Mouse (Mus musculus) testis, adult 2 months (tissue): ENCODE data around the gene Lrrc52. TPM values are rescaled to one million over a fixed set of nuclear protein-coding genes. Genes with fewer than 3 reads are reported as not detected.
A peak's percentile ranks its signal among the peaks of the same experiment; 100 is the strongest.

Source experiments
- H3K27ac ChIP-seq: fragments of 200-500 bp; 2 replicates; pipeline ENCODE4 v1.5.1; 2012; ENCODE audit warnings: low read depth, low read length; ENCODE audit not compliant: control insufficient read depth, insufficient read depth
- H3K27me3 ChIP-seq: fragments of 200-500 bp; 2 replicates; pipeline ENCODE4 v1.6.1; 2012; ENCODE audit warnings: mild to moderate bottlenecking, low read length, moderate library complexity; ENCODE audit not compliant: control insufficient read depth, insufficient read depth
- H3K36me3 ChIP-seq: fragments of 200-500 bp; 2 replicates; pipeline ENCODE4 v1.6.1; 2012; ENCODE audit warnings: mild to moderate bottlenecking, low read length; ENCODE audit not compliant: control insufficient read depth, insufficient read depth
- H3K4me1 ChIP-seq: fragments of 200-500 bp; 2 replicates; pipeline ENCODE4 v1.6.1; 2012; ENCODE audit warnings: low read length; ENCODE audit not compliant: control insufficient read depth, insufficient read depth
- H3K4me3 ChIP-seq: fragments of 200-500 bp; 2 replicates; pipeline ENCODE4 v1.5.1; 2012; ENCODE audit warnings: low read depth, mild to moderate bottlenecking, low read length, moderate library complexity, mixed read lengths; ENCODE audit not compliant: control insufficient read depth
- CTCF ChIP-seq: fragments of 200-500 bp; IDR thresholded peaks from 2 replicates; pipeline ENCODE4 v1.5.1; 2012; ENCODE audit warnings: low read depth, mild to moderate bottlenecking, inconsistent platforms, low read length, moderate library complexity; ENCODE audit not compliant: control insufficient read depth, insufficient read depth, insufficient replicate concordance
- POLR2A ChIP-seq: fragments of 200-500 bp; IDR thresholded peaks from 2 replicates; pipeline ENCODE4 v1.6.1; 2012; ENCODE audit warnings: low read depth, mild to moderate bottlenecking, inconsistent platforms, low read length, moderate library complexity; ENCODE audit not compliant: control insufficient read depth
- polyA plus RNA-seq: library from polyadenylated mRNA; depleted of rRNA; stranded (reverse); fragments of >200 nt; gene quantifications from 2 replicates; pipeline ENCODE4 v1.2.3, GENCODE M21; 2012

The Lrrc52 gene
- polyA plus RNA-seq, 1 experiment = 74.8 TPM

GRCm38 (mm10) chr1:167436186-167436975 is 30.2 kb downstream of the Lrrc52 start:
- no peak for TF ChIP-seq CTCF
- no peak for TF ChIP-seq POLR2A
- Histone ChIP-seq H3K36me3 (no peaks in the 10 kb centered on the region), H3K4me1 (no peaks in the 10 kb centered on the region), H3K4me3 (no peak overlapping the region), H3K27me3 (no peaks in the 10 kb centered on the region), H3K27ac (no peak overlapping the region)

- no peak overlapping the region for H3K27ac ChIP-seq
- H3K4me1 ChIP-seq = no peaks in the 10 kb centered on the region
- H3K36me3 ChIP-seq = no peaks in the 10 kb centered on the region
- TF ChIP-seq CTCF (no peak), POLR2A (no peak)
- H3K4me3 ChIP-seq = no peak overlapping the region
- no peaks in the 10 kb centered on the region for H3K27me3 ChIP-seq
Measured at GRCm38 (mm10) chr1:167434931-167435330, 31.6 kb downstream of the Lrrc52 start.

- Histone ChIP-seq H3K27me3 (no peaks in the 10 kb centered on the region), H3K4me3 (no peak overlapping the region), H3K4me1 (no peaks in the 10 kb centered on the region), H3K36me3 (no peaks in the 10 kb centered on the region), H3K27ac (no peak overlapping the region)
- TF ChIP-seq POLR2A (no peak), CTCF (no peak)
Measured at GRCm38 (mm10) chr1:167430976-167431676, 35.5 kb downstream of the Lrrc52 start.

- H3K36me3 ChIP-seq = no peaks in the 10 kb centered on the region
- H3K4me3 ChIP-seq = no peak overlapping the region
- H3K4me1 ChIP-seq = no peaks in the 10 kb centered on the region
- H3K27me3 ChIP-seq = no peaks in the 10 kb centered on the region
- TF ChIP-seq POLR2A (no peak), CTCF (no peak)
- H3K27ac ChIP-seq = no peak overlapping the region
Measured at GRCm38 (mm10) chr1:167426681-167427080, 39.9 kb downstream of the Lrrc52 start.

- Histone ChIP-seq H3K36me3 (no peaks in the 10 kb centered on the region), H3K27me3 (no peaks in the 10 kb centered on the region), H3K4me3 (no peak overlapping the region), H3K4me1 (no peaks in the 10 kb centered on the region), H3K27ac (no peak overlapping the region)
- no peak for TF ChIP-seq CTCF
- TF ChIP-seq POLR2A = no peak
Measured at GRCm38 (mm10) chr1:167425572-167425971, 41.0 kb downstream of the Lrrc52 start.

- no peaks in the 10 kb centered on the region for H3K27me3 ChIP-seq
- no peaks in the 10 kb centered on the region for H3K36me3 ChIP-seq
- H3K4me3 ChIP-seq = no peak overlapping the region
- TF ChIP-seq POLR2A (no peak), CTCF (no peak)
- H3K27ac ChIP-seq = no peak overlapping the region
- H3K4me1 ChIP-seq = no peaks in the 10 kb centered on the region
Measured at GRCm38 (mm10) chr1:167422501-167423240, 43.9 kb downstream of the Lrrc52 start.

GRCm38 (mm10) chr1:167414846-167415245 is 51.7 kb downstream of the Lrrc52 start:
- Histone ChIP-seq H3K27ac (no peak overlapping the region), H3K36me3 (no peaks in the 10 kb centered on the region), H3K4me1 (peaks cover 3% of the 10 kb centered on the region), H3K4me3 (no peak overlapping the region), H3K27me3 (no peaks in the 10 kb centered on the region)
- TF ChIP-seq CTCF (peak; percentile 33; the same call in 1 of the 2 replicates), POLR2A (no peak)
